Mouse (Mus musculus): ENCODE measurements at regions not wholly inside any gene's neighbourhood (a gene's known extent, or its start where the extent isn't known, plus 50 kb on each side); places are given as distances from the start of the nearest gene placed in this dataset.

GRCm38 (mm10) chr5:73885691-73886090, 182.5 kb downstream of the Usp46 start:
- TF ChIP-seq CTCF (IDR thresholded peaks at IDR 0.05): no peak
- no peak for TF ChIP-seq POLR2A (IDR thresholded peaks at IDR 0.05; ENCODE audit: insufficient read depth, low read depth, low read length)
- TF ChIP-seq EP300 (IDR thresholded peaks at IDR 0.05; ENCODE audit: insufficient read depth, low read depth, low read length): no peak

All from heart, adult 2 months (tissue).